25 mouse cellular contexts compared by ENCODE assay signal in genomic region chr8:116654881-116655280, GRCm38 (mm10).
DNase-seq lines count a peak whose midpoint lies in the region; ATAC-seq and TF ChIP-seq lines count a peak whose summit lies in the region.
"Had no signal": no experiment of that assay in that cellular context is flagged by ENCODE, and none has a peak within 500 bp of the region (broad histone marks: within the 10 kb centered on the region; RNA-seq: fewer than 3 reads in every experiment).

No protein-coding gene starts in this region.

- WGBS in intestine, embryonic 14.5 days, result 71% methylated on average over 3 of the region's 3 CpGs
- WGBS in intestine, postnatal 0 days, result 85% methylated on average over 3 of the region's 3 CpGs
- 22% methylated on average over 3 of the region's 3 CpGs for WGBS in kidney, adult 2 months
- WGBS in kidney, embryonic 15.5 days, result 53% methylated on average over 3 of the region's 3 CpGs
- WGBS in kidney, postnatal 0 days, result 46% methylated on average over 3 of the region's 3 CpGs

- TF ChIP-seq POLR2A in kidney, adult 2 months (IDR thresholded peaks at IDR 0.05; ENCODE audit: low read depth, low read length), result no peak

- H3K4me3 ChIP-seq in intestine, embryonic 14.5 days (ENCODE audit: low read depth, low read length), result no peak overlapping the region
- no peak overlapping the region for H3K4me3 ChIP-seq in intestine, postnatal 0 days (ENCODE audit: low read depth, low read length)
- no peak overlapping the region for H3K4me3 ChIP-seq in kidney, adult 2 months (ENCODE audit: insufficient read depth, low read depth, low read length)
- H3K4me3 ChIP-seq in kidney, embryonic 15.5 days (replicated peaks), result no peak overlapping the region
- no peak overlapping the region for H3K4me3 ChIP-seq in kidney, postnatal 0 days (replicated peaks; ENCODE audit: low read depth, low read length)
- H3K4me3 ChIP-seq: heart, adult 2 months; heart, embryonic 10.5 days; heart, embryonic 13.5 days; hindbrain, embryonic 12.5 days; hindbrain, embryonic 15.5 days had no signal

- H3K9me3 ChIP-seq in intestine, embryonic 14.5 days (ENCODE audit: control insufficient read depth, low read length), result no peaks in the 10 kb centered on the region
- no peaks in the 10 kb centered on the region for H3K9me3 ChIP-seq in intestine, postnatal 0 days (ENCODE audit: control insufficient read depth)
- no peaks in the 10 kb centered on the region for H3K9me3 ChIP-seq in kidney, embryonic 15.5 days (replicated peaks)
- H3K9me3 ChIP-seq in kidney, postnatal 0 days (replicated peaks; ENCODE audit: low read length), result no peaks in the 10 kb centered on the region
- H3K9me3 ChIP-seq: heart, embryonic 10.5 days; heart, embryonic 13.5 days; hindbrain, embryonic 12.5 days; hindbrain, embryonic 15.5 days had no signal

- no peak overlapping the region for H3K4me2 ChIP-seq in intestine, embryonic 14.5 days (ENCODE audit: low read length)
- H3K4me2 ChIP-seq in intestine, postnatal 0 days (replicated peaks; ENCODE audit: low read depth), result no peak overlapping the region
- no peak overlapping the region for H3K4me2 ChIP-seq in kidney, embryonic 15.5 days
- no peak overlapping the region for H3K4me2 ChIP-seq in kidney, postnatal 0 days (ENCODE audit: low read length)
- H3K4me2 ChIP-seq: heart, embryonic 13.5 days; hindbrain, embryonic 12.5 days; hindbrain, embryonic 15.5 days had no signal

- no peak for ATAC-seq in intestine, embryonic 14.5 days (replicated peaks; ENCODE audit: low FRiP score, low TSS enrichment, low read depth)
- no peak for ATAC-seq in intestine, postnatal 0 days
- ATAC-seq in kidney, embryonic 15.5 days (replicated peaks; ENCODE audit: low FRiP score), result no peak
- ATAC-seq in kidney, postnatal 0 days (replicated peaks; ENCODE audit: low FRiP score, low read depth), result no peak
- ATAC-seq in erythroblast, adult 5-6 weeks (replicated peaks; ENCODE audit: low FRiP score, poor library complexity, severe bottlenecking), result no peak
- ATAC-seq: forebrain, embryonic 14.5 days; forebrain, postnatal 0 days; Patski had no signal

- H3K4me1 ChIP-seq in intestine, embryonic 14.5 days (replicated peaks; ENCODE audit: control insufficient read depth, insufficient read depth, low read length), result no peaks in the 10 kb centered on the region
- H3K4me1 ChIP-seq in intestine, postnatal 0 days (replicated peaks; ENCODE audit: control insufficient read depth, insufficient read depth, low read length), result no peaks in the 10 kb centered on the region
- peaks cover 20% of the 10 kb centered on the region for H3K4me1 ChIP-seq in kidney, adult 2 months (ENCODE audit: control insufficient read depth, insufficient read depth, low read length)
- peaks cover 9% of the 10 kb centered on the region for H3K4me1 ChIP-seq in kidney, embryonic 15.5 days
- H3K4me1 ChIP-seq in kidney, postnatal 0 days (replicated peaks; ENCODE audit: insufficient read depth, low read length), result 0 out of 2 replicates have a peak, but pooled peaks cover 2% of the 10 kb centered on the region
- H3K4me1 ChIP-seq: hindbrain, embryonic 12.5 days had no signal

- H3K9ac ChIP-seq in intestine, embryonic 14.5 days (ENCODE audit: low read length), result no peak overlapping the region
- H3K9ac ChIP-seq in intestine, postnatal 0 days (ENCODE audit: low read depth, low read length), result no peak overlapping the region
- H3K9ac ChIP-seq in kidney, embryonic 15.5 days, result no peak overlapping the region
- no peak overlapping the region for H3K9ac ChIP-seq in kidney, postnatal 0 days (ENCODE audit: low read depth, low read length)
- H3K9ac ChIP-seq: forebrain, postnatal 0 days; heart, embryonic 13.5 days; hindbrain, embryonic 12.5 days; hindbrain, embryonic 15.5 days had no signal

- H3K27me3 ChIP-seq in intestine, embryonic 14.5 days (replicated peaks; ENCODE audit: control insufficient read depth, insufficient read depth, low read length), result no peaks in the 10 kb centered on the region
- no peaks in the 10 kb centered on the region for H3K27me3 ChIP-seq in intestine, postnatal 0 days (replicated peaks; ENCODE audit: control insufficient read depth, insufficient read depth, low read length)
- no peaks in the 10 kb centered on the region for H3K27me3 ChIP-seq in kidney, adult 2 months (replicated peaks; ENCODE audit: control insufficient read depth, insufficient read depth, low read length)
- H3K27me3 ChIP-seq in kidney, embryonic 15.5 days, result no peaks in the 10 kb centered on the region
- no peaks in the 10 kb centered on the region for H3K27me3 ChIP-seq in kidney, postnatal 0 days (ENCODE audit: insufficient read depth, low read length)
- H3K27me3 ChIP-seq: CH12.LX; heart, embryonic 13.5 days; hindbrain, embryonic 12.5 days; hindbrain, embryonic 15.5 days; Patski had no signal

- no peak for TF ChIP-seq CTCF in intestine, postnatal 0 days (IDR thresholded peaks at IDR 0.05; ENCODE audit: low read depth)
- no peak for TF ChIP-seq CTCF in kidney, adult 2 months (conservative IDR thresholded peaks at IDR 0.05; ENCODE audit: insufficient read depth, insufficient read length, low read depth, low read length)
- TF ChIP-seq CTCF in kidney, postnatal 0 days (IDR thresholded peaks at IDR 0.05; ENCODE audit: low read depth), result no peak

- no peaks in the 10 kb centered on the region for H3K36me3 ChIP-seq in intestine, embryonic 14.5 days (ENCODE audit: control insufficient read depth, insufficient read depth, low read length)
- no peaks in the 10 kb centered on the region for H3K36me3 ChIP-seq in intestine, postnatal 0 days (ENCODE audit: control insufficient read depth, insufficient read depth)
- H3K36me3 ChIP-seq in kidney, adult 2 months (ENCODE audit: control insufficient read depth, insufficient read depth, low read length), result no peaks in the 10 kb centered on the region
- H3K36me3 ChIP-seq in kidney, embryonic 15.5 days, result no peaks in the 10 kb centered on the region
- no peaks in the 10 kb centered on the region for H3K36me3 ChIP-seq in kidney, postnatal 0 days (ENCODE audit: insufficient read depth, low read length)
- H3K36me3 ChIP-seq: G1E; heart, embryonic 10.5 days; heart, embryonic 13.5 days; hindbrain, embryonic 12.5 days; hindbrain, embryonic 15.5 days had no signal

- peak; percentile 15 for DNase-seq in intestine, embryonic 14.5 days (ENCODE audit: low spot score)
- peak; percentile 85 for DNase-seq in kidney, adult 2 months
- peak; percentile 50 for DNase-seq in kidney, postnatal 0 days (ENCODE audit: low spot score)
- DNase-seq in kidney, postnatal 25 days, result peak; percentile 41 to 62
- DNase-seq: adrenal gland, postnatal 10 days; adrenal gland, postnatal 36 days; B cell, adult 2 months; cerebellum, adult 18-20 months; cerebellum, adult 9-10 months; cerebellum, postnatal 14 days; forebrain, postnatal 0 days; gastrocnemius, postnatal 25 days; heart, adult 2 months; heart, postnatal 14 days had no signal

- H3K27ac ChIP-seq in intestine, embryonic 14.5 days (ENCODE audit: low read depth), result no peak overlapping the region
- H3K27ac ChIP-seq in intestine, postnatal 0 days (ENCODE audit: low read depth, low read length), result no peak overlapping the region
- H3K27ac ChIP-seq in kidney, adult 2 months (ENCODE audit: insufficient read depth, low read depth, low read length), result no peak overlapping the region
- H3K27ac ChIP-seq in kidney, embryonic 15.5 days, result no peak overlapping the region
- H3K27ac ChIP-seq in kidney, postnatal 0 days, result no peak overlapping the region
- H3K27ac ChIP-seq: heart, adult 2 months; heart, embryonic 10.5 days; heart, embryonic 13.5 days; hindbrain, embryonic 12.5 days; hindbrain, embryonic 15.5 days had no signal

Comparison
In these comparisons a context has a peak if more than half of its experiments do, and no peak if none do; other contexts are left out.
1. DNase-seq: peak in every context shown above with its lines; median percentile 85 in kidney, adult 2 months; 52 in kidney, postnatal 25 days; 50 in kidney, postnatal 0 days; 15 in intestine, embryonic 14.5 days.